8 mouse cellular contexts compared by ENCODE assay signal in the genomic region with DNA sequence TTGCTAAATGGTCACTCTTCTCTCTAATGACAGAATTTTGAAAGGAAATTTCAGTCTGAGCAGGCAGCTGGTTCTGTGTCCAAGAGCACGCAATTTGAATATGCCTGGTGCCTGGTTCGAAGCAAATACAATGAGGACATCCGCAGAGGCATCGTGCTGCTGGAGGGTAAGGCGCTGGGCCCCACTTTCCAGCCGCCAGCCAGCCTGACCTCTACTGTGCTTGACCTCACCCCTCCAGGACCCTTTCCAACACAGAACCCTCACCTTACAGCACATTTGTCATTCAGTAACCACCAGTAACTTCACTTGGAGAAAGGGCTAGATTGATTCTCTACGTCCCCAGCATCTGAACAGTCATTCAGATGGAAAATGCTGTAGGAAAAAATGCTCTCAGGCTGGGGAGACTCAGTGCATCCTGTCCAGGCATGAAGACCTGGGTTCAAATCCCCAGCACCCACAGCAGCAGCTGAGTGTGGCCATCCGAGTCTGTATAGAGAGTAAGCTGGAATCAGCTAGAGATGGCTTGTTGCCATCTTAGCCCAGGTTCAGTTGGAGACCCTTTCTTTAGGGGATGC. TPM values are rescaled to one million over a fixed set of nuclear protein-coding genes. Genes with fewer than 3 reads are reported as not detected.
DNase-seq lines count a peak whose midpoint lies in the region; ATAC-seq and TF ChIP-seq lines count a peak whose summit lies in the region.

No protein-coding gene starts in this region.

- no peak overlapping the region for H3K27ac ChIP-seq in heart, embryonic 14.5 days (replicated peaks in 1 of 2; ENCODE audit: control insufficient read depth in 1 of 2, insufficient read depth in 1 of 2, low read depth in 2 of 2, low read length in 2 of 2)
- no peak overlapping the region for H3K27ac ChIP-seq in MEL (ENCODE audit: control insufficient read depth, low read depth, low read length)
- peak overlapping the region; percentile 76; the same call in 1 of the 2 replicates for H3K27ac ChIP-seq in hindbrain, embryonic 12.5 days
- H3K27ac ChIP-seq in midbrain, embryonic 12.5 days (replicated peaks) = peak overlapping the region; percentile 86

- peak overlapping the region; percentile 68 to 94; a peak in 3 of 4 replicates for H3K4me3 ChIP-seq in heart, embryonic 14.5 days (ENCODE audit: control insufficient read depth in 1 of 2, insufficient read depth in 1 of 2, low read depth in 1 of 2, low read length in 2 of 2)
- peak overlapping the region; percentile 80 for H3K4me3 ChIP-seq in MEL (ENCODE audit: control insufficient read depth in 1 of 2, insufficient read depth in 1 of 2, low read depth in 2 of 2, low read length in 2 of 2)
- peak overlapping the region; percentile 51 for H3K4me3 ChIP-seq in hindbrain, embryonic 12.5 days
- H3K4me3 ChIP-seq in midbrain, embryonic 12.5 days = peak overlapping the region; percentile 71

- TF ChIP-seq RAD21 in MEL (IDR thresholded peaks at IDR 0.05; ENCODE audit: low read depth, low read length) = no peak

- H3K79me2 ChIP-seq in MEL (ENCODE audit: control insufficient read depth, insufficient read depth, low read length, poor library complexity) = peaks cover 9% of the 10 kb centered on the region

- no peak for ATAC-seq in heart, embryonic 14.5 days (ENCODE audit: insufficient number of reproducible peaks, insufficient read depth, low FRiP score, low read depth)
- ATAC-seq in hindbrain, embryonic 12.5 days (ENCODE audit: low FRiP score) = no peak
- no peak for ATAC-seq in midbrain, embryonic 12.5 days (ENCODE audit: low FRiP score, low read depth)

- peak overlapping the region; percentile 82 for H3K9ac ChIP-seq in heart, embryonic 14.5 days (ENCODE audit: low read length)
- peak overlapping the region; percentile 82 for H3K9ac ChIP-seq in MEL (ENCODE audit: control insufficient read depth, low read depth, low read length, poor library complexity, severe bottlenecking)
- peak overlapping the region; percentile 65 for H3K9ac ChIP-seq in hindbrain, embryonic 12.5 days
- H3K9ac ChIP-seq in midbrain, embryonic 12.5 days (replicated peaks) = peak overlapping the region; percentile 72

- no peak for TF ChIP-seq CTCF in MEL (IDR thresholded peaks at IDR 0.05 in 2 of 3, conservative IDR thresholded peaks at IDR 0.05 in 1 of 3; ENCODE audit: control insufficient read depth in 1 of 3, insufficient read depth in 1 of 3, low read depth in 2 of 3, low read length in 3 of 3, poor library complexity in 1 of 3, severe bottlenecking in 1 of 3)

- H3K36me3 ChIP-seq in heart, embryonic 14.5 days (ENCODE audit: control insufficient read depth, insufficient read depth, low read length) = peaks cover 37% of the 10 kb centered on the region
- H3K36me3 ChIP-seq in MEL (ENCODE audit: control insufficient read depth in 1 of 2, insufficient read depth in 2 of 2, low read length in 2 of 2) = peaks cover 0 to 26% of the 10 kb centered on the region in 2 experiments; a peak in 3 of 4 replicates
- H3K36me3 ChIP-seq in hindbrain, embryonic 12.5 days = peaks cover 39% of the 10 kb centered on the region
- peaks cover 52% of the 10 kb centered on the region for H3K36me3 ChIP-seq in midbrain, embryonic 12.5 days

- DNase-seq in heart, postnatal 4 days = no peak
- DNase-seq in MEL (ENCODE audit: low read depth, low spot score) = no peak
- DNase-seq in testis, postnatal 10 days (ENCODE audit: low spot score) = no peak
- DNase-seq in left cerebral cortex, adult 8-10 months (ENCODE audit: low spot score in 2 of 2) = no peak
- DNase-seq in adrenal gland, adult 2 months = no peak

- no peaks in the 10 kb centered on the region for H3K27me3 ChIP-seq in heart, embryonic 14.5 days (ENCODE audit: control insufficient read depth, insufficient read depth, low read length)
- H3K27me3 ChIP-seq in MEL (ENCODE audit: control insufficient read depth in 1 of 2, insufficient read depth in 2 of 2, low read length in 2 of 2) = no peaks in the 10 kb centered on the region
- H3K27me3 ChIP-seq in hindbrain, embryonic 12.5 days = no peaks in the 10 kb centered on the region
- H3K27me3 ChIP-seq in midbrain, embryonic 12.5 days = no peaks in the 10 kb centered on the region

- TF ChIP-seq POLR2A in MEL (IDR thresholded peaks at IDR 0.05; ENCODE audit: control insufficient read depth in 1 of 2, insufficient read depth in 1 of 2, low read depth in 1 of 2, low read length in 2 of 2, poor library complexity in 1 of 2) = no peak

- H3K9me3 ChIP-seq in heart, embryonic 14.5 days (ENCODE audit: control insufficient read depth, low read length) = no peaks in the 10 kb centered on the region
- no peaks in the 10 kb centered on the region for H3K9me3 ChIP-seq in MEL (replicated peaks; ENCODE audit: insufficient read depth, low read length)
- no peaks in the 10 kb centered on the region for H3K9me3 ChIP-seq in hindbrain, embryonic 12.5 days (replicated peaks)
- H3K9me3 ChIP-seq in midbrain, embryonic 12.5 days = no peaks in the 10 kb centered on the region

- H3K4me2 ChIP-seq in heart, embryonic 14.5 days (ENCODE audit: low read length) = peak overlapping the region; percentile 80
- peak overlapping the region; percentile 59 for H3K4me2 ChIP-seq in hindbrain, embryonic 12.5 days (replicated peaks)
- H3K4me2 ChIP-seq in midbrain, embryonic 12.5 days (replicated peaks) = peak overlapping the region; percentile 80

- H3K4me1 ChIP-seq in heart, embryonic 14.5 days (ENCODE audit: control insufficient read depth in 2 of 2, insufficient read depth in 2 of 2, low read length in 2 of 2) = peaks cover 17 to 36% of the 10 kb centered on the region in 2 experiments
- H3K4me1 ChIP-seq in MEL (ENCODE audit: control insufficient read depth in 1 of 2, insufficient read depth in 2 of 2, low read length in 2 of 2) = peaks cover 3 to 25% of the 10 kb centered on the region in 2 experiments; a peak in 3 of 4 replicates
- H3K4me1 ChIP-seq in hindbrain, embryonic 12.5 days = peaks cover 18% of the 10 kb centered on the region
- H3K4me1 ChIP-seq in midbrain, embryonic 12.5 days = peaks cover 17% of the 10 kb centered on the region

- 76% methylated on average over 8 of the region's 8 CpGs for WGBS in heart, embryonic 14.5 days
- WGBS in hindbrain, embryonic 12.5 days = 67% methylated on average over 8 of the region's 8 CpGs
- 80% methylated on average over 8 of the region's 8 CpGs for WGBS in midbrain, embryonic 12.5 days

- TF ChIP-seq EP300 in MEL (IDR thresholded peaks at IDR 0.05; ENCODE audit: low read depth in 1 of 2, low read length in 2 of 2) = no peak

RNA-seq across cellular contexts. Expression of gene Cldn15, which starts 3.4 kb away (rescaled TPM):
- polyA plus RNA-seq in heart, embryonic 14.5 days (2014; fragmentation: Nextera tagmentation; extraction: Ambion mirVana) = 5.3 TPM in 2 replicates
- 1 to 10 TPM; 4.7 to 6.8 TPM for total RNA-seq in heart, postnatal 4 days (2021)
- total RNA-seq in MEL (2012; rRNA removed) = 1.0 and 1.2 TPM in 2 replicates
- polyA plus RNA-seq in MEL (2012; ENCODE audit: insufficient read depth in 1 of 2, insufficient read length in 2 of 2, low read depth in 1 of 2, low replicate concordance in 2 of 2, missing spikeins in 1 of 2) = 1 to 10 TPM in 1 of 2 experiments, not detected in 1; 2.1 TPM
- 0.25 and 0.28 TPM in 2 replicates for polyA plus RNA-seq in hindbrain, embryonic 12.5 days (2016; fragmentation: Nextera tagmentation; extraction: Ambion mirVana)
- polyA plus RNA-seq in midbrain, embryonic 12.5 days (2016; fragmentation: Nextera tagmentation; extraction: Ambion mirVana) = 0.19 TPM in 1 of 2 replicates, not detected in the other
- total RNA-seq in left cerebral cortex, adult 8-10 months (2022) = under 1 TPM in 2 of 4 experiments, not detected in 2; 0.23 to 0.25 TPM
- total RNA-seq in adrenal gland, adult 2 months (2021) = 10 to 100 TPM; 11.2 to 18.8 TPM
- 19.7 and 20.2 TPM in 2 replicates for polyA plus RNA-seq in adrenal gland, adult 2 months (2012; rRNA removed)

RNA-seq across cellular contexts. Expression of gene Fis1, which starts 10.0 kb away (rescaled TPM):
- polyA plus RNA-seq in heart, embryonic 14.5 days (2014; fragmentation: Nextera tagmentation; extraction: Ambion mirVana) = 284 and 314 TPM in 2 replicates
- 100 to 1,000 TPM; 177 to 180 TPM for total RNA-seq in heart, postnatal 4 days (2021)
- total RNA-seq in MEL (2012; rRNA removed) = 151 and 164 TPM in 2 replicates
- polyA plus RNA-seq in MEL (2012; ENCODE audit: insufficient read depth in 1 of 2, insufficient read length in 2 of 2, low read depth in 1 of 2, low replicate concordance in 2 of 2, missing spikeins in 1 of 2) = 100 to 1,000 TPM in 1 of 2 experiments, not detected in 1; 184 TPM
- 294 and 324 TPM in 2 replicates for polyA plus RNA-seq in hindbrain, embryonic 12.5 days (2016; fragmentation: Nextera tagmentation; extraction: Ambion mirVana)
- 314 and 323 TPM in 2 replicates for polyA plus RNA-seq in midbrain, embryonic 12.5 days (2016; fragmentation: Nextera tagmentation; extraction: Ambion mirVana)
- 100 to 1,000 TPM; 256 to 283 (median 275) TPM for total RNA-seq in left cerebral cortex, adult 8-10 months (2022)
- total RNA-seq in adrenal gland, adult 2 months (2021) = 100 to 1,000 TPM; 143 to 225 TPM
- polyA plus RNA-seq in adrenal gland, adult 2 months (2012; rRNA removed) = 136 and 184 TPM in 2 replicates

RNA-seq across cellular contexts. Expression of gene Plod3, which starts 23.8 kb away (rescaled TPM):
- 36.7 and 38.3 TPM in 2 replicates for polyA plus RNA-seq in heart, embryonic 14.5 days (2014; fragmentation: Nextera tagmentation; extraction: Ambion mirVana)
- total RNA-seq in heart, postnatal 4 days (2021) = 10 to 100 TPM; 46.9 to 51.8 TPM
- 47.3 and 56.0 TPM in 2 replicates for total RNA-seq in MEL (2012; rRNA removed)
- polyA plus RNA-seq in MEL (2012; ENCODE audit: insufficient read depth in 1 of 2, insufficient read length in 2 of 2, low read depth in 1 of 2, low replicate concordance in 2 of 2, missing spikeins in 1 of 2) = 10 to 100 TPM in 1 of 2 experiments, not detected in 1; 62.8 TPM
- polyA plus RNA-seq in hindbrain, embryonic 12.5 days (2016; fragmentation: Nextera tagmentation; extraction: Ambion mirVana) = 43.3 and 44.7 TPM in 2 replicates
- 39.0 and 40.7 TPM in 2 replicates for polyA plus RNA-seq in midbrain, embryonic 12.5 days (2016; fragmentation: Nextera tagmentation; extraction: Ambion mirVana)
- 10 to 100 TPM; 27.9 to 43.3 (median 34.2) TPM for total RNA-seq in left cerebral cortex, adult 8-10 months (2022)
- total RNA-seq in adrenal gland, adult 2 months (2021) = 10 to 100 TPM; 68.5 to 74.3 TPM
- polyA plus RNA-seq in adrenal gland, adult 2 months (2012; rRNA removed) = 75.6 and 86.3 TPM in 2 replicates

RNA-seq across cellular contexts. Expression of gene Znhit1, which starts 24.8 kb away (rescaled TPM):
- polyA plus RNA-seq in heart, embryonic 14.5 days (2014; fragmentation: Nextera tagmentation; extraction: Ambion mirVana) = 77.0 and 83.5 TPM in 2 replicates
- total RNA-seq in heart, postnatal 4 days (2021) = 10 to 100 TPM; 48.6 to 53.2 TPM
- total RNA-seq in MEL (2012; rRNA removed) = 51.8 and 56.6 TPM in 2 replicates
- 100 to 1,000 TPM in 1 of 2 experiments, not detected in 1; 123 TPM for polyA plus RNA-seq in MEL (2012; ENCODE audit: insufficient read depth in 1 of 2, insufficient read length in 2 of 2, low read depth in 1 of 2, low replicate concordance in 2 of 2, missing spikeins in 1 of 2)
- polyA plus RNA-seq in hindbrain, embryonic 12.5 days (2016; fragmentation: Nextera tagmentation; extraction: Ambion mirVana) = 101 and 103 TPM in 2 replicates
- polyA plus RNA-seq in midbrain, embryonic 12.5 days (2016; fragmentation: Nextera tagmentation; extraction: Ambion mirVana) = 92.8 and 102 TPM in 2 replicates
- 10 to 100 TPM; 81.9 to 92.7 (median 85.8) TPM for total RNA-seq in left cerebral cortex, adult 8-10 months (2022)
- 100 to 1,000 TPM; 102 to 109 TPM for total RNA-seq in adrenal gland, adult 2 months (2021)
- 151 and 155 TPM in 2 replicates for polyA plus RNA-seq in adrenal gland, adult 2 months (2012; rRNA removed)

RNA-seq across cellular contexts. Expression of gene Ift22, which starts 55.1 kb away (rescaled TPM):
- 37.5 and 45.9 TPM in 2 replicates for polyA plus RNA-seq in heart, embryonic 14.5 days (2014; fragmentation: Nextera tagmentation; extraction: Ambion mirVana)
- total RNA-seq in heart, postnatal 4 days (2021) = 10 to 100 TPM; 14.2 to 14.3 TPM
- total RNA-seq in MEL (2012; rRNA removed) = 15.6 and 19.8 TPM in 2 replicates
- polyA plus RNA-seq in MEL (2012; ENCODE audit: insufficient read depth in 1 of 2, insufficient read length in 2 of 2, low read depth in 1 of 2, low replicate concordance in 2 of 2, missing spikeins in 1 of 2) = 10 to 100 TPM in 1 of 2 experiments, not detected in 1; 78.1 TPM
- polyA plus RNA-seq in hindbrain, embryonic 12.5 days (2016; fragmentation: Nextera tagmentation; extraction: Ambion mirVana) = 94.9 and 106 TPM in 2 replicates
- 112 and 113 TPM in 2 replicates for polyA plus RNA-seq in midbrain, embryonic 12.5 days (2016; fragmentation: Nextera tagmentation; extraction: Ambion mirVana)
- total RNA-seq in left cerebral cortex, adult 8-10 months (2022) = 10 to 100 TPM; 87.2 to 95.6 (median 91.6) TPM
- 10 to 100 TPM; 29.0 to 42.0 TPM for total RNA-seq in adrenal gland, adult 2 months (2021)
- 6.8 and 7.7 TPM in 2 replicates for polyA plus RNA-seq in adrenal gland, adult 2 months (2012; rRNA removed)

Comparison
In these comparisons a context has a peak if more than half of its experiments do, and no peak if none do; other contexts are left out.
1. H3K27ac ChIP-seq: peak in hindbrain, embryonic 12.5 days (single experiment) and midbrain, embryonic 12.5 days (single experiment); none in heart, embryonic 14.5 days (0 of 2) and MEL (single experiment).
2. Peak in every context shown above with its lines, with median percentiles within 50 percentile points of each other: H3K4me2 ChIP-seq, H3K4me3 ChIP-seq and H3K9ac ChIP-seq.